In the genomic region with DNA sequence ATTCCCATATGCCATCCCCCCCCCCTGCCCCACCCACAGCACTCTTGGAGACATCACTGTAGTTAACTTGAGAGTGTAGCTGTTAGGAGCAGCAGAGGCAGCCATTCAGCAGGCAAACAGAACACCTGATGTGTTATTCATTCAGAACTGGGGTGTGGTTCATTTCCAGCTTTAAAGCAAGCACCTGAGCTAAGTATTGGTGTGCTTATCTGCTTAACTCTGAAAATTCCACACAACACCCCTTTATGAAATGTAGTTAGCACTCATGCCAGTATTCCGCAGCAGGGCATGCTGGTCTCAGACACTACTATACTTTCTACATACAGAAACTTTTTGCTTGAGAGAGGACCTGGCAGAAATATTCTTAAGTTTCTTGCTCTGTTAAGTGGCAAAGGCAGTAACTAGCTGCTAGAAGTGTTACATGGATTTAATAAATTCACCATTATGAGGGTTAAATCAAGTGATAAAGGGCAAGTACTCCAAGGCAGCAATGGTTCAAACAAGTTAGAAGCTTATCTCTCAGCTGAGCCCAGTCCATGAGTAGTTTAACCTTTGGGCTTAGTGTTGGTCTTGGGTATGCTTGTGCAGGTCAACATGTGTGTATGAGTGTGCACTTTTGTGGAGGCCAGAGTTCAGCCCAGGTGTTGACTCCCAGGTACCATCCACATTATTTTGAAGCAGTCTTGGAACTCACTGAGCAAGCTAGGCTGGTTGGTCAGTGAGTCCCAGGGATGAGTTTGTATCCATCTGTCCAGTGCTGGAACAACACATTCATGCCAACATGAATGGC, we compare ENCODE assay signal across 14 mouse cellular contexts.
"Had no signal": no experiment of that assay in that cellular context is flagged by ENCODE, and none has a peak within 500 bp of the region (broad histone marks: within the 10 kb centered on the region; RNA-seq: fewer than 3 reads in every experiment).

No protein-coding gene starts in this region.

- H3K36me3 ChIP-seq: limb, embryonic 12.5 days; liver, embryonic 12.5 days; lung, embryonic 15.5 days; midbrain, embryonic 15.5 days; neural tube, embryonic 12.5 days had no signal

- H3K27ac ChIP-seq: layer of hippocampus, adult 2 months; limb, embryonic 12.5 days; liver, embryonic 12.5 days; lung, embryonic 15.5 days; macrophage; midbrain, embryonic 15.5 days; neural tube, embryonic 12.5 days had no signal

- H3K4me3 ChIP-seq: layer of hippocampus, adult 2 months; limb, embryonic 12.5 days; liver, embryonic 12.5 days; lung, embryonic 15.5 days; megakaryocyte, embryonic 14.5 days; midbrain, embryonic 15.5 days; neural tube, embryonic 12.5 days had no signal

- H3K4me2 ChIP-seq: limb, embryonic 12.5 days; liver, embryonic 12.5 days; lung, embryonic 15.5 days; midbrain, embryonic 11.5 days; midbrain, embryonic 15.5 days; neural tube, embryonic 12.5 days had no signal

- H3K27me3 ChIP-seq: limb, embryonic 12.5 days; liver, embryonic 12.5 days; lung, embryonic 15.5 days; megakaryocyte, embryonic 14.5 days; midbrain, embryonic 15.5 days; neural tube, embryonic 12.5 days had no signal

- ATAC-seq: liver, embryonic 12.5 days; midbrain, embryonic 15.5 days had no signal

- DNase-seq: kidney, adult 18-20 months; kidney, postnatal 10 days; kidney, postnatal 4 days; right cerebral cortex, postnatal 14 days; thymus, postnatal 36 days had no signal

- H3K9ac ChIP-seq: limb, embryonic 12.5 days; liver, embryonic 12.5 days; lung, embryonic 15.5 days; midbrain, embryonic 15.5 days; neural tube, embryonic 12.5 days had no signal

- H3K9me3 ChIP-seq: limb, embryonic 12.5 days; lung, embryonic 15.5 days; megakaryocyte, embryonic 14.5 days; midbrain, embryonic 15.5 days; neural tube, embryonic 12.5 days had no signal

- H3K4me1 ChIP-seq: limb, embryonic 12.5 days; liver, embryonic 12.5 days; lung, embryonic 15.5 days; megakaryocyte, embryonic 14.5 days; neural tube, embryonic 12.5 days had no signal
